Mouse (Mus musculus) cerebellum, postnatal 25 days (tissue): ENCODE results near the gene Cyp3a41a.
"Not testable (repeated sequence)": the region's sequence is repeated elsewhere in the genome, so short reads cannot be mapped to it uniquely, and the experiment has no call there.

Experiments used
- DNase-seq, 2 experiments: peaks; one replicate each; pipeline ENCODE4 v3.0.0; 2021; ENCODE audit warnings: mixed read lengths in 2 of 2

Gene Cyp3a41a

GRCm38 (mm10) chr5:145720036-145720435 lies at the start of gene Cyp3a41a:
Gene Cyp3a41a, minus strand, starts transcription at chr5:145720136.
- DNase-seq, result not testable (repeated sequence)

GRCm38 (mm10) chr5:145737512-145737911 lies 17.6 kb upstream of the Cyp3a41a start:
- DNase-seq, result not testable (repeated sequence)

- DNase-seq, result not testable (repeated sequence)
These were observed 5.6 kb downstream of the Cyp3a41a start for GRCm38 (mm10) chr5:145714296-145714695.

DNA sequence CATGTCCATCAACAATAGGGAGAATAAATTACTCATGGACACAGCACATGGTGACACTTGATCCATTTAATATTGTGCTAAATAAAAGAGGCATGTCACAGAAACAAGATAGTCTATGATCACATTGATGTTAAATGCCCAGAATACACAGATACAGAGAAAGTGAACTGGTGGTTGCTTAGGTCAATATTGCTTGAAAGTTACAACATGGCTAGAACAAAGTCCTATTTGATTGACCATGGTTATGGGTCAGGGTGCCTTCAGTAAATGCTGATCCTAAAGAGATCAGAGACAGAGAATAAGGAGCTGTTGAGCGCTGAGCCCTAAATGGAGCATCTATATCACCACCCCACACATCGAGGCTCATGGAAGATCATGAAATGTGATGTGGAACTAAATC lies 12.6 kb downstream of the Cyp3a41a start:
- DNase-seq, result not testable (repeated sequence)

DNA sequence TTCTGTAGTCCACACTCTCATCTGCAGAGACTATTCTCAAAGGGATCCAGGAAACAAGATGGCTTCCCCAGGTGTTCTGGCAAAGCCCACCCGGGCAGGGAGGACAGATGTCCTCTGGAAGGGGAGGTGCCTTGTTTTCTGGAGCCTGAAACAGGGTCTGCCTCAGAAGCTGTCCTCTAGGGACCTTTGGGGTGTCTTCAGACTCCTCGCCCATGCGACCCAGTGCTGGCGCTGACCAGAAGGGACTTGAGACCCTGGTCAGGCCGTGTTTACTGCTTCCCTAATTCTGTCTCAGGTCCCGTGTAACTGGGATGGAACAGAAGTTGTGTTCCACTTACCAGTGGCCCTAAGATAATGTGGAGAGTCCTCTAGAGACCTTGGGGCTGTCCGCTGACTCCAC lies 57.9 kb downstream of the Cyp3a41a start:
- DNase-seq, result no peak

DNA sequence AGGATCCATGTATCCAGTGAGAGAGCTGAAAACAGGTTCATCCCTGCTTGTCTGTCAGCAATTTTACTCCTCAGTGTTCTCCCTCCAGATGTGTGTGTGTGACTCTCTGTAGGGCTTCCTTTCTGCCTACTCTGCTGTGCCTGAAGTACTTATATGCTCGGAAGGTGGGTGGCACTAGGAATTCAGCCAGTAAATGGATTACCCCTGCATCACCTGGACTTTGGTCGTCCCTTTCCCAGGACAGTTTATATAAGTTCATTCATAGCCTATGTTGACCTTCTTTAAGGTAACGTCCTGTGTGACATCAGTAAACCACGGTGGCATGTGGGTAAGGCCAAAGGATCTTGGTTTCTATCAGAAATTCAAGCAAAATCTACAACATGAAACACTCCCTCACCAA lies 72.2 kb downstream of the Cyp3a41a start:
- no peak for DNase-seq
